Mouse (Mus musculus): ENCODE measurements around the gene Polr2i. TPM values are rescaled to one million over a fixed set of nuclear protein-coding genes. Genes with fewer than 3 reads are reported as not detected.

The Polr2i gene
- 100 to 1,000 TPM; 140 to 190 TPM for polyA plus RNA-seq (2012; fragmentation: generic; extraction: Trizol)

DNA sequence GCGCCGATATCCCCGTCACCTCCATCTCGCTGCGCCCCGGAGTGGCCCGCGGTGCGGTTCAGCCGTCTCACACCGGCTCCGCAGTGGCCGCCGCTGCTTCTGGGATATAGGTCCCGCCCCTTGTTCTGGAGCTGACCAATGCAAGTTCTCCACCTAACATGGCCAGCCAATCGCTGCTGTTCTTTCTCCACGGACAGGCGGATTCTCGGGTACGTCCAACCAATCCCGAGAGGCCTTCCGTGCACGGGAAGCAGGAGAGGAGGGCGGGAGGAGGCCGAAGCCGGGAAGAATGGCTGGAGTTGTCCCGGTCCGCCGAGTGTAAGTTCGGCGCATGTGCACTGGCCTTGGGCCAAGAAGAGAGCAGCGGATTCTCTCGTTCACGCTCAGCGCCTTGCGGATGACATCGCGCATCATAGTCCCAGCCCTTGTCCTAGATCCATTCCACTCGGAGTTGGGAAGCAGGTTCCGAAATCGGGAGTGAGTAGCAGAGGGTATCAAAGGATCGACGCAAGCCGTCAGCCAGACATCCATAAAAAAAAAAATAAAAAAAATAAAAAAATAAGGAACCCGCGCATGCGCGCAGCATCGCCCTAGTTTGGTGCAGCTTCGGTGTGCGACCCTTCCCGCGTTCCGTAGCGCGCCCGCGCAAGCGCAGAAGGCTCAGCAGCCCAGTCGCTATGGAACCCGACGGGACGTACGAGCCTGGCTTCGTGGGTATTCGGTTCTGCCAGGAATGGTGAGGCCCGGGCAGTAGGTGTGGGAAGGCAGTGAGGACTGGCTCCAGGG is at the start of gene Polr2i, which contains the start of gene Tbcb:
Gene Polr2i (plus strand): TSS at position 280 of the 786 bp plus-strand sequence.
Gene Tbcb (minus strand): TSS at position 604 of the 786 bp plus-strand sequence.

GRCm38 (mm10) chr7:30183879-30184289 is 47.9 kb upstream of the Polr2i start, which contains the start of gene Cox7a1:
Gene Cox7a1 (plus strand): TSS chr7:30184144.

GRCm38 (mm10) chr7:30198481-30198971 is 33.2 kb upstream of the Polr2i start, which contains the start of gene Capns1:
Gene Capns1 (minus strand): TSS chr7:30198811.

DNA sequence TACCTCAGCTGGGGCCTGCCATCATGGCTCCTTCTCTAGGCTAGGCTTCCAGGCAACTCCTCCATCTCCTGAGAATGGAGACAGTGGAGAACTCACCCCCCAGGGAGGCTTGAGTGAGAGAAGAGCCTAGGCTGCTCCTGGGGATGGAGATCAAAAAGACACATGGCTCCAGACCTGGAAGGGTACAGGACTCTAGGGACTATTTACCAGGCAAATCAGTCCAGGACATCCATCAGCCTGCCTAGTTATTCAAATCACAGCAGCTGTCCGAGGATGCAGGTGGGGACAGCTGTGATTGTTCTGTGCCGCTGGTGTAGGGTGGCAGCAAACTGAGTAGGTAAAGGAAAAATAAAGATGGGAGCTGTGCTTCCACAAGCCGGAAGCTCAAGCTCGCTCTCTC is 3.9 kb downstream of the Polr2i start, which contains the start of gene Ovol3:
Gene Ovol3 (minus strand): TSS at position 101 of the 400 bp plus-strand sequence.

DNA sequence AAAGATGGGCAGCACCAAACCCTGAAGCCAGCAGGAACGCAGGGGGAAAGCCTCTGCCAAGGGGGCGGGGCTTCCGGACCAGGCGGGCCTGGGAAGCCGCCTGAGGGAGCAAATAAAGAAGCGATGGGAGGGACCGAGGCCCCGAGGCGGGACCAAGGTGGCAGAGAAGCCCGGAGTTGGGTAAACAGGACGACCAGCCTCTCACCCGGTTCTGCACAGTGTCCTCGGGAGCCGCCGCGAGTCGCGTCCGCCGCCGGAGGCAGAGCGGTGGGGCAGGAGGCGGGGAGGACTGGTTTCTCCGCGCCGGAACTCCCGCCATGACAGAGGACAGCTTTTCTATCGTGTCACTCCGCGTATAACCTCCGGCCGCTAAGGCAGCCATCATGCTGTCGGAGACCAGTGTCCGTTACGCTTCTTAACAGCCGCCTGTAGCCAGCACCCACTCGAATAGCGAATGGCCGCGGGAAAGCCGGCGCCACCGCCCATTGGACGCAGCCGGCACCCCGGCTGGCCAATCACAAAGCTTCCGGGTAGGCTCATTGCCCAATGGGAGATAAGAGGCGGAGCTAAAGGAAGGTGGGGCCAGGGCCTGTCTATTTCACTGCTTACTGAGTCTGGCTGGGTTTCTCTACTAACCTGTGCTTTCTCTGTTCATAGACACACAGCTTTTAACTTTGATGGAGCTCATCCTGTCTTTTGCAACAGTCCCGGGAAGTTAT is 48.4 kb downstream of the Polr2i start, which contains the start of the genes Thap8 and Wdr62:
Gene Thap8 (plus strand): TSS at position 144 of the 719 bp plus-strand sequence.
Gene Wdr62 (minus strand): TSS at position 469 of the 719 bp plus-strand sequence.

Other genes with a start within 250 kb of the Polr2i start
- 1 to 10 TPM in 1 of 2 experiments, under 1 TPM in 1; 0.22 to 2.1 TPM for gene Zfp568, start 248.0 kb upstream of the Polr2i start, polyA plus RNA-seq (2012; fragmentation: generic; extraction: Trizol)
- 1 to 10 TPM in 1 of 2 experiments, under 1 TPM in 1; 0.07 to 2.3 TPM for gene Zfp14, start 180.6 kb upstream of the Polr2i start, polyA plus RNA-seq (2012; fragmentation: generic; extraction: Trizol)
- gene Zfp82, start 159.0 kb upstream of the Polr2i start, polyA plus RNA-seq (2012; fragmentation: generic; extraction: Trizol), result 1 to 10 TPM in 1 of 2 experiments, under 1 TPM in 1; 0.41 to 2.9 TPM
- gene Gm26920, start 141.5 kb upstream of the Polr2i start, polyA plus RNA-seq (2012; fragmentation: generic; extraction: Trizol), result under 1 TPM; 0.02 to 0.77 TPM
- 1 to 10 TPM in 1 of 2 experiments, under 1 TPM in 1; 0.22 to 4.5 TPM for gene Zfp566, start 141.4 kb upstream of the Polr2i start, polyA plus RNA-seq (2012; fragmentation: generic; extraction: Trizol)
- gene Zfp260, start 137.2 kb upstream of the Polr2i start, polyA plus RNA-seq (2012; fragmentation: generic; extraction: Trizol), result 10 to 100 TPM in 1 of 2 experiments, under 1 TPM in 1; 0.92 to 11.2 TPM
- 1 to 10 TPM in 1 of 2 experiments, under 1 TPM in 1; 0.15 to 2.5 TPM for gene Zfp382, start 110.0 kb upstream of the Polr2i start, polyA plus RNA-seq (2012; fragmentation: generic; extraction: Trizol)
- 10 to 100 TPM in 1 of 2 experiments, under 1 TPM in 1; 0.48 to 12.2 TPM for gene Zfp146, start 62.2 kb upstream of the Polr2i start, polyA plus RNA-seq (2012; fragmentation: generic; extraction: Trizol)
- 1 to 10 TPM; 2.7 to 6.7 TPM for gene Cox7a1, start 47.8 kb upstream of the Polr2i start, polyA plus RNA-seq (2012; fragmentation: generic; extraction: Trizol)
- gene Capns1, start 33.1 kb upstream of the Polr2i start, polyA plus RNA-seq (2012; fragmentation: generic; extraction: Trizol), result 100 to 1,000 TPM; 667 to 923 TPM
- gene Tbcb, start 324 bp downstream of the Polr2i start, polyA plus RNA-seq (2012; fragmentation: generic; extraction: Trizol), result 100 to 1,000 TPM; 159 to 336 TPM
- gene Ovol3, start 3.8 kb downstream of the Polr2i start, polyA plus RNA-seq (2012; fragmentation: generic; extraction: Trizol), result under 1 TPM in 1 of 2 experiments, not detected in 1; 0.08 TPM
- under 1 TPM; 0.15 to 0.45 TPM for gene Thap8, start 48.1 kb downstream of the Polr2i start, polyA plus RNA-seq (2012; fragmentation: generic; extraction: Trizol)
- 10 to 100 TPM; 12.7 to 22.5 TPM for gene Wdr62, start 48.5 kb downstream of the Polr2i start, polyA plus RNA-seq (2012; fragmentation: generic; extraction: Trizol)
- 100 to 1,000 TPM in 1 of 2 experiments, 10 to 100 TPM in 1; 59.0 to 203 TPM for gene Clip3, start 59.8 kb downstream of the Polr2i start, polyA plus RNA-seq (2012; fragmentation: generic; extraction: Trizol)
- gene Alkbh6, start 76.8 kb downstream of the Polr2i start, polyA plus RNA-seq (2012; fragmentation: generic; extraction: Trizol), result 10 to 100 TPM; 28.8 to 45.8 TPM
- 1 to 10 TPM in 1 of 2 experiments, under 1 TPM in 1; 0.21 to 1.4 TPM for gene Syne4, start 82.9 kb downstream of the Polr2i start, polyA plus RNA-seq (2012; fragmentation: generic; extraction: Trizol)
- not detected for gene E130208F15Rik, start 89.8 kb downstream of the Polr2i start, polyA plus RNA-seq (2012; fragmentation: generic; extraction: Trizol)
- gene Sdhaf1, start 91.9 kb downstream of the Polr2i start, polyA plus RNA-seq (2012; fragmentation: generic; extraction: Trizol), result 10 to 100 TPM; 13.5 to 16.3 TPM
- gene Lrfn3, start 130.8 kb downstream of the Polr2i start, polyA plus RNA-seq (2012; fragmentation: generic; extraction: Trizol), result 1 to 10 TPM; 2.1 to 5.0 TPM
- not detected for gene Tyrobp, start 181.8 kb downstream of the Polr2i start, polyA plus RNA-seq (2012; fragmentation: generic; extraction: Trizol)
- gene Hcst, start 187.9 kb downstream of the Polr2i start, polyA plus RNA-seq (2012; fragmentation: generic; extraction: Trizol), result not detected
- not detected for gene Nfkbid, start 189.8 kb downstream of the Polr2i start, polyA plus RNA-seq (2012; fragmentation: generic; extraction: Trizol)
- under 1 TPM; 0.02 to 0.13 TPM for gene Aplp1, start 213.6 kb downstream of the Polr2i start, polyA plus RNA-seq (2012; fragmentation: generic; extraction: Trizol)
- gene Kirrel2, start 225.7 kb downstream of the Polr2i start, polyA plus RNA-seq (2012; fragmentation: generic; extraction: Trizol), result not detected
- under 1 TPM; 0.28 TPM for gene Nphs1, start 226.4 kb downstream of the Polr2i start, polyA plus RNA-seq (2012; fragmentation: generic; extraction: Trizol)

Data from C3H10T1/2 (cell line).